Mouse (Mus musculus): ENCODE measurements around the gene Mtmr4.

Mtmr4 gene

GRCm38 (mm10) chr11:87591526-87592353 lies at the start of gene Mtmr4:
Gene Mtmr4, plus strand, starts transcription at chr11:87592162.
- Histone ChIP-seq H3K4me3 (replicated peaks; ENCODE audit: low read length) (peak within 1 kb of the TSS; percentile 93), H3K9me3 (ENCODE audit: low read length) (no peaks in the 10 kb centered on the region), H3K4me1 (replicated peaks; ENCODE audit: low read depth, low read length) (peaks cover 68% of the 10 kb centered on the region), H3K36me3 (ENCODE audit: insufficient read depth, low read length) (peaks cover 13% of the 10 kb centered on the region), H3K27me3 (ENCODE audit: insufficient read depth, low read length) (no peaks in the 10 kb centered on the region)
- TF ChIP-seq POU5F1 (IDR thresholded peaks at IDR 0.05; ENCODE audit: borderline replicate concordance, low read length), result no peak

DNA sequence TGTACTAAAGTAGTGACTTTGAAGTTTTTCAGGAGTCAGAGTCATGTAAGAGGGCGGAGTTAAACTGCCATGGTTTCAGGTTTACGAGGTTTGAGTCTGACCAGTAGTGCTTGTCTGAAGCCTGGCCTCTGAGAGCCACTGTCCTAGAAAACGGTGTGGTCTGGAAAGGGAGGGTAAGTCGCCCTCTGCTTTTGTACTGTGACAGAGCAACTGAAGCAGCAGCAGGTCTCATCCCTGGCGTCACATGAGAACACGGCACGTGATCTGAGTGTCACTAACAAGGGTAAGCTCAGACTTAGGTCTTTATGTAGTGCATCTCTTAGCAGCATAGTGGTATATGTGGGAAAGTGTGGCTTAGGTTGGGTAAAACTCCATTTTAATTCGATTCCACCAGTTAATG lies 49.7 kb upstream of the Mtmr4 start:
- H3K9me3 ChIP-seq (ENCODE audit: low read length), result no peaks in the 10 kb centered on the region
- peaks cover 19% of the 10 kb centered on the region for H3K36me3 ChIP-seq (ENCODE audit: insufficient read depth, low read length)
- TF ChIP-seq POU5F1 (IDR thresholded peaks at IDR 0.05; ENCODE audit: borderline replicate concordance, low read length) (no peak), CTCF (conservative IDR thresholded peaks at IDR 0.05; ENCODE audit: low read length) (no peak), NANOG (IDR thresholded peaks at IDR 0.05; ENCODE audit: borderline replicate concordance, low read length) (no peak)
- no peaks in the 10 kb centered on the region for H3K4me1 ChIP-seq (replicated peaks; ENCODE audit: low read depth, low read length)
- H3K27me3 ChIP-seq (ENCODE audit: insufficient read depth, low read length), result no peaks in the 10 kb centered on the region
- no peak overlapping the region for H3K4me3 ChIP-seq (replicated peaks; ENCODE audit: low read length)

DNA sequence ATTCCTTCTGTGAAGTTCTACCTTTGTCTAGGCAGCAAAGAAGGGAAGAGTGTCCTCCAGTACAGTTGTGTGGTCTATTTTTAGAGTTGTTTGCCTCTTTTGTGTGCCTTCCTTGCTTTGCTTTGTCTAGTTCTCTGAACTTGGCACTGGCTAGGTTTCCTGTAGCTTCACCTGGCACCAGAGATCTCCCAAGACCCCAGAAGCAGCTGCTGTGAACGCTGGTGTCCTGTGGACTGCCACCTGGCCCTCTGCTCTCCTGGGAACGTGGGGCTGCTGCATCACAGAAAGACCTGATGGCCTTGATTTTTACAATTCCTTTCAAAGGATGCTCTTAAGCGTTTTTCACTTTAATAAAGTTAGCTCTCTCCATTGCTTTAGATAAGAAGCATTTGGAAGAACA lies 49.1 kb upstream of the Mtmr4 start:
- Histone ChIP-seq H3K36me3 (ENCODE audit: insufficient read depth, low read length) (peaks cover 13% of the 10 kb centered on the region), H3K4me1 (replicated peaks; ENCODE audit: low read depth, low read length) (no peaks in the 10 kb centered on the region), H3K27me3 (ENCODE audit: insufficient read depth, low read length) (no peaks in the 10 kb centered on the region), H3K9me3 (ENCODE audit: low read length) (no peaks in the 10 kb centered on the region), H3K4me3 (replicated peaks; ENCODE audit: low read length) (no peak overlapping the region)
- TF ChIP-seq NANOG (IDR thresholded peaks at IDR 0.05; ENCODE audit: borderline replicate concordance, low read length) (no peak), POU5F1 (IDR thresholded peaks at IDR 0.05; ENCODE audit: borderline replicate concordance, low read length) (no peak), CTCF (conservative IDR thresholded peaks at IDR 0.05; ENCODE audit: low read length) (no peak)

DNA sequence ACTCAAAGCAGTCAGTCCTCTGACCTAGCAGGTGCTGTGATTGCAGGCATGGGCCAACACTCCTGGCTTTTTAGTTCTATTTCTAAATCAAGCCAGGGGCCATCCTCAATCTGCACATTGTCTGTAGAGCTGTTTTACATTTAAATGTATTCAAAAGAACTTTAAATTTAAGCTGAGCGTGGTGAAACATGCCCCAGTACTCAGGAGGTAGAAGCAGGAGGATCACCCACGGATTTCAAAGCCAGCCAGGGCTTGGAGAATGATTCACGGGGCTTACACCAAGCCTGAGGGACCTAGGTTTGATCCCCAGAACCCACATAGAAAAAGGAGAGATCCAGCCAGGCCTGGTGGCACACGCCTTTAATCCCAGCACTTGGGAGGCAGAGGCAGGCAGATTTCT lies 38.6 kb upstream of the Mtmr4 start:
- Histone ChIP-seq H3K36me3 (ENCODE audit: insufficient read depth, low read length) (0 out of 2 replicates have a peak, but pooled peaks cover 4% of the 10 kb centered on the region), H3K27me3 (ENCODE audit: insufficient read depth, low read length) (no peaks in the 10 kb centered on the region), H3K4me1 (replicated peaks; ENCODE audit: low read depth, low read length) (no peaks in the 10 kb centered on the region), H3K4me3 (replicated peaks; ENCODE audit: low read length) (no peak overlapping the region), H3K9me3 (ENCODE audit: low read length) (no peaks in the 10 kb centered on the region)
- TF ChIP-seq CTCF (conservative IDR thresholded peaks at IDR 0.05; ENCODE audit: low read length) (no peak), NANOG (IDR thresholded peaks at IDR 0.05; ENCODE audit: borderline replicate concordance, low read length) (no peak), POU5F1 (IDR thresholded peaks at IDR 0.05; ENCODE audit: borderline replicate concordance, low read length) (no peak)

GRCm38 (mm10) chr11:87554386-87554785 lies 37.6 kb upstream of the Mtmr4 start:
- Histone ChIP-seq H3K36me3 (ENCODE audit: insufficient read depth, low read length) (0 out of 2 replicates have a peak, but pooled peaks cover 4% of the 10 kb centered on the region), H3K9me3 (ENCODE audit: low read length) (no peaks in the 10 kb centered on the region), H3K4me1 (replicated peaks; ENCODE audit: low read depth, low read length) (peaks cover 3% of the 10 kb centered on the region; the same call in 1 of the 2 replicates), H3K27me3 (ENCODE audit: insufficient read depth, low read length) (no peaks in the 10 kb centered on the region), H3K4me3 (replicated peaks; ENCODE audit: low read length) (no peak overlapping the region)
- no peak for TF ChIP-seq NANOG (IDR thresholded peaks at IDR 0.05; ENCODE audit: borderline replicate concordance, low read length)

- TF ChIP-seq CTCF (conservative IDR thresholded peaks at IDR 0.05; ENCODE audit: low read length), result no peak
- no peak for TF ChIP-seq NANOG (IDR thresholded peaks at IDR 0.05; ENCODE audit: borderline replicate concordance, low read length)
- TF ChIP-seq POU5F1 (IDR thresholded peaks at IDR 0.05; ENCODE audit: borderline replicate concordance, low read length), result no peak
- no peaks in the 10 kb centered on the region for H3K9me3 ChIP-seq (ENCODE audit: low read length)
- 0 out of 2 replicates have a peak, but pooled peaks cover 4% of the 10 kb centered on the region for H3K36me3 ChIP-seq (ENCODE audit: insufficient read depth, low read length)
- H3K4me1 ChIP-seq (replicated peaks; ENCODE audit: low read depth, low read length), result peaks cover 8% of the 10 kb centered on the region
- no peak overlapping the region for H3K4me3 ChIP-seq (replicated peaks; ENCODE audit: low read length)
- H3K27me3 ChIP-seq (ENCODE audit: insufficient read depth, low read length), result no peaks in the 10 kb centered on the region
Observed at GRCm38 (mm10) chr11:87555106-87555703, 36.8 kb upstream of the Mtmr4 start.

DNA sequence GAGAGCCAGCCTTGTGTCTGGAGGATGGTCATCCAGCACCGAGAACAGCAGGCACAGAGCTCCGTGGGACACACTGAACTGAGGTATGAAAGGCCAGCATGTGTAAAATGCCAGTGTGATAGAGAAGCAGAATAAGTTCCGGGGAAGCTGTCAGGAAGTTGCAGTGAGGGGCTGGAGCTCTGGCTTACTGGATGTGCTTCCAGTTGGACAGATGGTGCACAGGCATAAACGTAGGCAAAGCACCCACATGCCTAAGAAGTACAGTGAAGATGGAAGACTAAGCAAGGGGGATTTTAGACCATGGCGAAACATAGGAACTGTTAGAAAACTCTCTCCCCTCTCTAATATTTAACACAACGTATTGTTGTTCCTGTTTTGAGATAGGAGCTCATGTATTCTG lies 30.8 kb upstream of the Mtmr4 start:
- H3K9me3 ChIP-seq (ENCODE audit: low read length), result no peaks in the 10 kb centered on the region
- H3K27me3 ChIP-seq (ENCODE audit: insufficient read depth, low read length), result no peaks in the 10 kb centered on the region
- H3K4me1 ChIP-seq (replicated peaks; ENCODE audit: low read depth, low read length), result peaks cover 8% of the 10 kb centered on the region
- H3K4me3 ChIP-seq (replicated peaks; ENCODE audit: low read length), result no peak overlapping the region
- H3K36me3 ChIP-seq (ENCODE audit: insufficient read depth, low read length), result no peaks in the 10 kb centered on the region
- TF ChIP-seq POU5F1 (IDR thresholded peaks at IDR 0.05; ENCODE audit: borderline replicate concordance, low read length), result no peak
- no peak for TF ChIP-seq NANOG (IDR thresholded peaks at IDR 0.05; ENCODE audit: borderline replicate concordance, low read length)
- TF ChIP-seq CTCF (conservative IDR thresholded peaks at IDR 0.05; ENCODE audit: low read length), result no peak

DNA sequence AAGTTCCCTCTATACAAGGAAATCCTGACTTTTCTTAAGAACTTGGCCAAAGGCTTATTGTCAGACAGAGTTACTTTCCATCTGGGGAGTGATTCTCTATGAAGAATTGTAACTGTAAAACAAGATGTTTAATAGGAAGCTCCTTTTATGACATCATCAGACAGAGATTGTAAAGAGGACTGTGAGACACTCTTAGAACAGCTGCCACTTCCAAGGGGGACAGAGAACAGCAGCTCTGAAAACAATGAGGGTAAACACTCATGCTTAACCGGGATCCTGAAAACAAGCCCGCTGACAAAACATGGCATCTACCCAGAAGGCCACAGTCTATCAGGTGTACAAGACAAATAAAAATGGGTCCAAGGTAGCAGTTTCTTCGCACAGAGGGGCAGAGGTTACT lies 25.5 kb upstream of the Mtmr4 start, which contains the start of gene Gm11492:
TSS of gene Gm11492 (plus strand) at position 153 of the 400 bp plus-strand sequence.
- peaks cover 3% of the 10 kb centered on the region; the same call in 1 of the 2 replicates for H3K4me1 ChIP-seq (replicated peaks; ENCODE audit: low read depth, low read length)
- H3K27me3 ChIP-seq (ENCODE audit: insufficient read depth, low read length), result peaks cover 2% of the 10 kb centered on the region; the same call in 1 of the 2 replicates
- TF ChIP-seq NANOG (IDR thresholded peaks at IDR 0.05; ENCODE audit: borderline replicate concordance, low read length) (no peak), POU5F1 (IDR thresholded peaks at IDR 0.05; ENCODE audit: borderline replicate concordance, low read length) (no peak), CTCF (conservative IDR thresholded peaks at IDR 0.05; ENCODE audit: low read length) (no peak)
- H3K4me3 ChIP-seq (replicated peaks; ENCODE audit: low read length), result no peak within 1 kb of the TSS
- no peaks in the 10 kb centered on the region for H3K36me3 ChIP-seq (ENCODE audit: insufficient read depth, low read length)
- H3K9me3 ChIP-seq (ENCODE audit: low read length), result no peaks in the 10 kb centered on the region

Data from E14TG2a.4 (cell line).